In the genomic region with DNA sequence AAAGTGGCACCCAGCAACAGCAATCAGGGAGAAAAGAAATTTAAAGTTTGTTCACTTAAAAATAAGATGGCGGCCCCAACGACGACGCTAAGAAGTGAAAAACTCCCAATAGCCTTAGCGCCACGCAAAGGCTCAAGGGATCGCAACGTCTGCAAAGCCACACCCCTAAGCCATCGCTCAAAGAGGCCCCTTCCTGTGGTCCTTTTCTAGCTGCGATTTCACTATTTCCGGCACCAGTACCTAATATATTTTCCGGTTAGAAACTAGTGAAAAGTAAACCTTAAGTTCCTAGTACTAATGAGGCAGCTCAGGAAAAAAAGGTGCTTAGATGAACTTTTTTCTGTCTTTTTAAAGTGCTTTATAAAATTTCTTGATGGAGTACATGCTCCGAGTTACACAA, we compare ENCODE assay signal across 32 mouse cellular contexts. TPM values are rescaled to one million over a fixed set of nuclear protein-coding genes. Genes with fewer than 3 reads are reported as not detected.
"Had no signal": no experiment of that assay in that cellular context is flagged by ENCODE, and none has a peak within 500 bp of the region (broad histone marks: within the 10 kb centered on the region; RNA-seq: fewer than 3 reads in every experiment).

A gene (minus strand): TSS at position 101 of the 400 bp plus-strand sequence.

- H3K4me1 ChIP-seq: embryonic facial prominence, embryonic 10.5 days; embryonic facial prominence, embryonic 12.5 days; embryonic facial prominence, embryonic 13.5 days; embryonic facial prominence, embryonic 15.5 days; forebrain, embryonic 10.5 days; forebrain, embryonic 12.5 days; forebrain, embryonic 13.5 days; forebrain, embryonic 15.5 days had no signal

- H3K27me3 ChIP-seq: embryonic facial prominence, embryonic 12.5 days; embryonic facial prominence, embryonic 13.5 days; embryonic facial prominence, embryonic 15.5 days; forebrain, embryonic 12.5 days; forebrain, embryonic 13.5 days; forebrain, embryonic 15.5 days had no signal

- H3K27ac ChIP-seq: embryonic facial prominence, embryonic 10.5 days; embryonic facial prominence, embryonic 12.5 days; embryonic facial prominence, embryonic 13.5 days; embryonic facial prominence, embryonic 15.5 days; forebrain, embryonic 10.5 days; forebrain, embryonic 12.5 days; forebrain, embryonic 13.5 days; forebrain, embryonic 15.5 days; gastrocnemius, adult 2 months; heart, adult 2 months had no signal

- H3K36me3 ChIP-seq: embryonic facial prominence, embryonic 10.5 days; embryonic facial prominence, embryonic 12.5 days; embryonic facial prominence, embryonic 13.5 days; embryonic facial prominence, embryonic 15.5 days; forebrain, embryonic 10.5 days; forebrain, embryonic 12.5 days; forebrain, embryonic 15.5 days had no signal

- DNase-seq: cerebellum, adult 9-10 months; cerebellum, adult 9-11 months; cerebellum, postnatal 14 days; cerebellum, postnatal 25 days; cerebellum, postnatal 36 days; embryo, embryonic 11 days; forebrain, postnatal 0 days; gastrocnemius, adult 2 months; gastrocnemius, postnatal 10 days; gastrocnemius, postnatal 14 days; gastrocnemius, postnatal 25 days; gastrocnemius, postnatal 36 days; heart, adult 11 months; heart, adult 18-20 months; heart, adult 2 months had no signal

- H3K4me3 ChIP-seq: embryonic facial prominence, embryonic 10.5 days; embryonic facial prominence, embryonic 12.5 days; embryonic facial prominence, embryonic 13.5 days; embryonic facial prominence, embryonic 15.5 days; erythroblast, embryonic 14.5 days; forebrain, embryonic 10.5 days; forebrain, embryonic 12.5 days; forebrain, embryonic 13.5 days; forebrain, embryonic 15.5 days; gastrocnemius, adult 2 months; heart, adult 2 months had no signal

RNA-seq across cellular contexts. Expression of the gene that starts here (rescaled TPM):
- polyA plus RNA-seq: cortical plate, adult 2 months; embryonic facial prominence, embryonic 10.5 days; embryonic facial prominence, embryonic 11.5 days; embryonic facial prominence, embryonic 12.5 days; embryonic facial prominence, embryonic 13.5 days; embryonic facial prominence, embryonic 14.5 days; embryonic facial prominence, embryonic 15.5 days; erythroblast, embryonic 14.5 days; forebrain, embryonic 10.5 days; forebrain, embryonic 11.5 days; forebrain, embryonic 12.5 days; forebrain, embryonic 13.5 days; forebrain, embryonic 14.5 days; forebrain, embryonic 15.5 days; forebrain, embryonic 16.5 days; forebrain, postnatal 0 days; frontal cortex, adult 2 months; gonadal fat pad, adult 2 months; heart, adult 2 months had no signal
